26 mouse cellular contexts compared by ENCODE assay signal in genomic region chr12:80909631-80910030, GRCm38 (mm10). TPM values are rescaled to one million over a fixed set of nuclear protein-coding genes. Genes with fewer than 3 reads are reported as not detected.
DNase-seq lines count a peak whose midpoint lies in the region; ATAC-seq and TF ChIP-seq lines count a peak whose summit lies in the region.
"Had no signal": no experiment of that assay in that cellular context is flagged by ENCODE, and none has a peak within 500 bp of the region (broad histone marks: within the 10 kb centered on the region; RNA-seq: fewer than 3 reads in every experiment).

No protein-coding gene starts in this region.

- H3K27ac ChIP-seq in liver, embryonic 11.5 days (ENCODE audit: low read depth, low read length): no peak overlapping the region
- H3K27ac ChIP-seq in liver, embryonic 14.5 days: no peak overlapping the region
- peak overlapping the region; percentile 91 for H3K27ac ChIP-seq in liver, postnatal 0 days (ENCODE audit: low read depth)
- H3K27ac ChIP-seq in cerebellum, adult 2 months (ENCODE audit: insufficient read depth, low read length): no peak overlapping the region
- H3K27ac ChIP-seq: embryonic facial prominence, embryonic 12.5 days; embryonic facial prominence, embryonic 15.5 days; heart, embryonic 15.5 days; hindbrain, embryonic 10.5 days; hindbrain, embryonic 13.5 days had no signal

- H3K4me3 ChIP-seq in liver, embryonic 11.5 days (ENCODE audit: low read depth, low read length): no peak overlapping the region
- H3K4me3 ChIP-seq in liver, embryonic 14.5 days (ENCODE audit: insufficient read depth in 1 of 2, low read depth in 2 of 2, low read length in 2 of 2): no peak overlapping the region
- H3K4me3 ChIP-seq in liver, postnatal 0 days (ENCODE audit: low read depth, low read length): no peak overlapping the region
- no peak overlapping the region for H3K4me3 ChIP-seq in cerebellum, adult 2 months (replicated peaks; ENCODE audit: insufficient read depth, low read depth, low read length)
- H3K4me3 ChIP-seq: embryonic facial prominence, embryonic 12.5 days; embryonic facial prominence, embryonic 15.5 days; heart, embryonic 12.5 days; heart, embryonic 15.5 days; hindbrain, embryonic 10.5 days; hindbrain, embryonic 13.5 days had no signal

- no peaks in the 10 kb centered on the region for H3K36me3 ChIP-seq in liver, embryonic 11.5 days (ENCODE audit: control insufficient read depth, insufficient read depth, low read length)
- no peaks in the 10 kb centered on the region for H3K36me3 ChIP-seq in liver, embryonic 14.5 days (replicated peaks; ENCODE audit: control insufficient read depth, insufficient read depth, low read depth)
- no peaks in the 10 kb centered on the region for H3K36me3 ChIP-seq in liver, postnatal 0 days (replicated peaks; ENCODE audit: insufficient read depth, low read length)
- H3K36me3 ChIP-seq: embryonic facial prominence, embryonic 12.5 days; embryonic facial prominence, embryonic 15.5 days; heart, embryonic 12.5 days; heart, embryonic 15.5 days; hindbrain, embryonic 10.5 days; hindbrain, embryonic 13.5 days had no signal

- no peak for TF ChIP-seq POLR2A in cerebellum, adult 2 months (IDR thresholded peaks at IDR 0.05; ENCODE audit: borderline replicate concordance, insufficient read depth, low read length)

- 66% methylated on average over 8 of the region's 8 CpGs for WGBS in liver, embryonic 11.5 days
- WGBS in liver, embryonic 14.5 days (ENCODE audit: insufficient replicate concordance): 52% methylated on average over 8 of the region's 8 CpGs
- 58% methylated on average over 8 of the region's 8 CpGs for WGBS in liver, postnatal 0 days (ENCODE audit: insufficient replicate concordance)
- WGBS in cerebellum, adult 2 months: 90% methylated on average over 8 of the region's 8 CpGs

- H3K9me3 ChIP-seq in liver, embryonic 11.5 days (ENCODE audit: control insufficient read depth, low read length): no peaks in the 10 kb centered on the region; the same call in 1 of the 2 replicates
- no peaks in the 10 kb centered on the region; the same call in 1 of the 2 replicates for H3K9me3 ChIP-seq in liver, embryonic 14.5 days (ENCODE audit: control insufficient read depth, low read length)
- no peaks in the 10 kb centered on the region for H3K9me3 ChIP-seq in liver, postnatal 0 days (ENCODE audit: low read length)
- H3K9me3 ChIP-seq: embryonic facial prominence, embryonic 12.5 days; embryonic facial prominence, embryonic 15.5 days; heart, embryonic 15.5 days; hindbrain, embryonic 10.5 days; hindbrain, embryonic 13.5 days had no signal

- ATAC-seq in liver, embryonic 11.5 days (replicated peaks; ENCODE audit: low FRiP score): peak; percentile 43; the same call in 1 of the 2 replicates
- peak; percentile 67; the same call in 1 of the 2 replicates for ATAC-seq in liver, embryonic 14.5 days (ENCODE audit: insufficient read depth)
- ATAC-seq in liver, postnatal 0 days: peak; percentile 96
- ATAC-seq: activated CD4-positive, CD25-positive, alpha-beta regulatory T cell, adult 4 months; forebrain, embryonic 16.5 days; hindbrain, embryonic 16.5 days had no signal

- H3K27me3 ChIP-seq in liver, embryonic 11.5 days (replicated peaks; ENCODE audit: control insufficient read depth, insufficient read depth, low read length): no peaks in the 10 kb centered on the region
- H3K27me3 ChIP-seq in liver, embryonic 14.5 days (ENCODE audit: control insufficient read depth, insufficient read depth, low read length): no peaks in the 10 kb centered on the region
- no peaks in the 10 kb centered on the region for H3K27me3 ChIP-seq in liver, postnatal 0 days (ENCODE audit: insufficient read depth, low read length)
- H3K27me3 ChIP-seq in cerebellum, adult 2 months (ENCODE audit: control insufficient read depth, insufficient read depth, low read length): no peaks in the 10 kb centered on the region
- H3K27me3 ChIP-seq: embryonic facial prominence, embryonic 12.5 days; embryonic facial prominence, embryonic 15.5 days; heart, embryonic 12.5 days; heart, embryonic 15.5 days; hindbrain, embryonic 13.5 days had no signal

- no peaks in the 10 kb centered on the region for H3K4me1 ChIP-seq in liver, embryonic 11.5 days (replicated peaks; ENCODE audit: control insufficient read depth, insufficient read depth, low read length)
- H3K4me1 ChIP-seq in liver, embryonic 14.5 days (replicated peaks; ENCODE audit: control insufficient read depth in 2 of 2, insufficient read depth in 2 of 2, low read length in 1 of 2): no peaks in the 10 kb centered on the region
- H3K4me1 ChIP-seq in liver, postnatal 0 days (ENCODE audit: insufficient read depth): no peaks in the 10 kb centered on the region
- no peaks in the 10 kb centered on the region for H3K4me1 ChIP-seq in cerebellum, adult 2 months (ENCODE audit: control insufficient read depth, insufficient read depth, low read length)
- H3K4me1 ChIP-seq: embryonic facial prominence, embryonic 12.5 days; embryonic facial prominence, embryonic 15.5 days; heart, embryonic 12.5 days; heart, embryonic 15.5 days; hindbrain, embryonic 10.5 days; hindbrain, embryonic 13.5 days had no signal

- TF ChIP-seq CTCF in liver, embryonic 14.5 days (IDR thresholded peaks at IDR 0.05; ENCODE audit: low read depth): no peak
- TF ChIP-seq CTCF in liver, postnatal 0 days (IDR thresholded peaks at IDR 0.05; ENCODE audit: low read depth): peak; percentile 48
- TF ChIP-seq CTCF in cerebellum, adult 2 months (IDR thresholded peaks at IDR 0.05; ENCODE audit: borderline replicate concordance, insufficient read depth, low read depth, low read length): no peak

- no peak overlapping the region for H3K9ac ChIP-seq in liver, embryonic 11.5 days (ENCODE audit: low read depth, low read length)
- H3K9ac ChIP-seq in liver, embryonic 14.5 days (replicated peaks): no peak overlapping the region
- no peak overlapping the region for H3K9ac ChIP-seq in liver, postnatal 0 days (replicated peaks)
- H3K9ac ChIP-seq: embryonic facial prominence, embryonic 12.5 days; embryonic facial prominence, embryonic 15.5 days; heart, embryonic 12.5 days; heart, embryonic 15.5 days; hindbrain, embryonic 13.5 days had no signal

- TF ChIP-seq EP300 in liver, embryonic 14.5 days (IDR thresholded peaks at IDR 0.05; ENCODE audit: low read depth): no peak
- TF ChIP-seq EP300 in liver, postnatal 0 days (IDR thresholded peaks at IDR 0.05; ENCODE audit: low read depth): peak; percentile 86

- H3K4me2 ChIP-seq in liver, embryonic 11.5 days: no peak overlapping the region
- no peak overlapping the region for H3K4me2 ChIP-seq in liver, embryonic 14.5 days (ENCODE audit: low read depth)
- no peak overlapping the region for H3K4me2 ChIP-seq in liver, postnatal 0 days (ENCODE audit: low read depth, low read length)
- H3K4me2 ChIP-seq: embryonic facial prominence, embryonic 12.5 days; embryonic facial prominence, embryonic 15.5 days; heart, embryonic 12.5 days; heart, embryonic 15.5 days; hindbrain, embryonic 13.5 days had no signal

- DNase-seq in 416B (ENCODE audit: low read depth): peak; percentile 29
- no peak for DNase-seq in liver, embryonic 11.5 days (ENCODE audit: low spot score)
- DNase-seq in liver, embryonic 14.5 days (ENCODE audit: low read depth in 3 of 3, low spot score in 3 of 3): no peak
- DNase-seq in liver, postnatal 0 days: peak; percentile 72
- no peak for DNase-seq in urinary bladder, postnatal 10 days (ENCODE audit: low spot score)
- no peak for DNase-seq in cerebellum, adult 2 months
- DNase-seq in cerebellum, adult 8-10 months: no peak
- DNase-seq: adrenal gland, adult 8-10 months; adrenal gland, postnatal 25 days; cerebellum, adult 11-12 months; cerebellum, adult 9-11 months; cerebellum, postnatal 25 days; gastrocnemius, postnatal 10 days; gastrocnemius, postnatal 36 days; heart, postnatal 10 days; heart, postnatal 36 days had no signal

RNA-seq across cellular contexts. Expression of gene Srsf5, which starts 35.7 kb away (rescaled TPM):
- 423 and 425 TPM in 2 replicates for polyA plus RNA-seq in liver, embryonic 11.5 days (2014; fragmentation: Nextera tagmentation; extraction: Ambion mirVana)
- 176 and 281 TPM in 2 replicates for polyA plus RNA-seq in liver, embryonic 14.5 days (2012; rRNA removed)
- polyA plus RNA-seq in liver, embryonic 14.5 days (2014; fragmentation: Nextera tagmentation; extraction: Ambion mirVana): 162 and 189 TPM in 2 replicates
- polyA plus RNA-seq in liver, postnatal 0 days (2015; fragmentation: Nextera tagmentation; extraction: Ambion mirVana): 249 and 270 TPM in 2 replicates
- 650 and 669 TPM in 2 replicates for polyA plus RNA-seq in cerebellum, adult 2 months (2012; rRNA removed)

RNA-seq across cellular contexts. Expression of gene Slc10a1, which starts 58.9 kb away (rescaled TPM):
- 0.47 and 0.95 TPM in 2 replicates for polyA plus RNA-seq in liver, embryonic 11.5 days (2014; fragmentation: Nextera tagmentation; extraction: Ambion mirVana)
- polyA plus RNA-seq in liver, embryonic 14.5 days (2012; rRNA removed): 1.7 and 2.0 TPM in 2 replicates
- 3.8 and 4.0 TPM in 2 replicates for polyA plus RNA-seq in liver, embryonic 14.5 days (2014; fragmentation: Nextera tagmentation; extraction: Ambion mirVana)
- polyA plus RNA-seq in liver, postnatal 0 days (2015; fragmentation: Nextera tagmentation; extraction: Ambion mirVana): 500 and 502 TPM in 2 replicates
- not detected in 2 replicates for polyA plus RNA-seq in cerebellum, adult 2 months (2012; rRNA removed)
- polyA plus RNA-seq: brain, embryonic 14.5 days had no signal

Comparison
In these comparisons a context has a peak if more than half of its experiments do, and no peak if none do; other contexts are left out.
1. DNase-seq: peak in 416B (single experiment) and liver, postnatal 0 days (single experiment); none in liver, embryonic 11.5 days (single experiment), liver, embryonic 14.5 days (0 of 3), urinary bladder, postnatal 10 days (single experiment), cerebellum, adult 2 months (0 of 2) and cerebellum, adult 8-10 months (single experiment).
2. RNA of gene Slc10a1, which starts 58.9 kb away (polyA plus RNA-seq): 500 to 502 TPM in liver, postnatal 0 days; 1.7 to 4.0 TPM in liver, embryonic 14.5 days, 0.47 to 0.95 TPM in liver, embryonic 11.5 days and not detected in cerebellum, adult 2 months; every median in the first group is over 10 times any median in the second.
3. ATAC-seq: peak in every context shown above with its lines; median percentile 96 in liver, postnatal 0 days; 67 in liver, embryonic 14.5 days; 43 in liver, embryonic 11.5 days.